Mouse (Mus musculus) E14TG2a.4 (cell line): ENCODE data around the gene Olfr1491.

Source experiments
- H3K27me3 ChIP-seq: 2 replicates; pipeline ENCODE4 v1.6.1; 2014; ENCODE audit warnings: low read length, control low read depth; ENCODE audit not compliant: insufficient read depth
- H3K36me3 ChIP-seq: 2 replicates; pipeline ENCODE4 v1.6.1; 2014; ENCODE audit warnings: low read length, control low read depth; ENCODE audit not compliant: insufficient read depth
- H3K4me1 ChIP-seq: replicated peaks from 2 replicates; pipeline ENCODE4 v1.6.1; 2014; ENCODE audit warnings: low read depth, low read length, control low read depth
- H3K4me3 ChIP-seq: replicated peaks from 2 replicates; pipeline ENCODE4 v1.5.1; 2014; ENCODE audit warnings: mild to moderate bottlenecking, low read length
- H3K9me3 ChIP-seq: 2 replicates; pipeline ENCODE4 v1.6.1; 2014; ENCODE audit warnings: low read length, control low read depth
- CTCF ChIP-seq: conservative IDR thresholded peaks from 2 replicates; pipeline ENCODE4 v1.5.1; 2014; ENCODE audit warnings: low read length
- NANOG ChIP-seq: IDR thresholded peaks from 2 replicates; pipeline ENCODE4 v1.6.1; 2014; ENCODE audit warnings: borderline replicate concordance, low read length, mixed read lengths
- POU5F1 ChIP-seq: IDR thresholded peaks from 2 replicates; pipeline ENCODE4 v1.6.1; 2014; ENCODE audit warnings: low read length, borderline replicate concordance

Olfr1491 gene

GRCm38 (mm10) chr19:13696968-13697367 lies at the start of gene Olfr1491:
Olfr1491 (plus strand) TSS chr19:13697268.
- no peaks in the 10 kb centered on the region for H3K36me3 ChIP-seq
- H3K4me1 ChIP-seq = no peaks in the 10 kb centered on the region
- no peak within 1 kb of the TSS for H3K4me3 ChIP-seq
- no peaks in the 10 kb centered on the region for H3K9me3 ChIP-seq
- TF ChIP-seq POU5F1 (no peak), NANOG (no peak), CTCF (no peak)
- no peaks in the 10 kb centered on the region for H3K27me3 ChIP-seq

DNA sequence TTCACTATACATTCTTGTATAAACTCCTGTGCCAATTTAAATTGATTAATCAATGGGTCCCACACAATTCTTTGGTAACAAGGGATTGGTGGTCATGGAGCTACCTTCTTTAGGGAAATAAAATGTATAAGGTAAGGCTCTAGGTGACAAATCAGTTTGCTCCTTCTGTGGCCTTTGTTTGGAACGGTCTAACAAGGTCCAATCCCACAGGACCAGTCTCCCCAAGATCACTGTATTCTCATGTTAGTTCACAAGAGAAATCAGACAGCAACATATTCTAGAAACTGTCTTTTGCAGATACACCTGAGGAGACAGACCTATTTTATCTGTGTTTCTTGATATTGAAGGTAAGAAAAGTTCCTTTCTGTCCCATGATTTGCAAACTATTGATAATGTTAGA lies 46.3 kb upstream of the Olfr1491 start, which contains the start of gene Olfr1490:
TSS of gene Olfr1490 (plus strand) at position 301 of the 400 bp plus-strand sequence.
- no peak for TF ChIP-seq NANOG
- no peak for TF ChIP-seq POU5F1
- TF ChIP-seq CTCF = no peak
- no peaks in the 10 kb centered on the region for H3K4me1 ChIP-seq
- H3K9me3 ChIP-seq = no peaks in the 10 kb centered on the region
- H3K36me3 ChIP-seq = no peaks in the 10 kb centered on the region
- no peaks in the 10 kb centered on the region for H3K27me3 ChIP-seq
- H3K4me3 ChIP-seq = no peak within 1 kb of the TSS

- Histone ChIP-seq H3K9me3 (no peaks in the 10 kb centered on the region), H3K27me3 (no peaks in the 10 kb centered on the region), H3K36me3 (no peaks in the 10 kb centered on the region), H3K4me3 (no peak within 1 kb of the TSS), H3K4me1 (no peaks in the 10 kb centered on the region)
- TF ChIP-seq CTCF (no peak), POU5F1 (no peak), NANOG (no peak)
These were observed 25.9 kb downstream of the Olfr1491 start, which contains the start of gene Olfr1493-ps1 for GRCm38 (mm10) chr19:13722978-13723377. Olfr1493-ps1 (plus strand) TSS chr19:13723278.

- no peaks in the 10 kb centered on the region for H3K9me3 ChIP-seq
- no peak for TF ChIP-seq POU5F1
- TF ChIP-seq CTCF = no peak
- no peak for TF ChIP-seq NANOG
- H3K4me1 ChIP-seq = no peaks in the 10 kb centered on the region
- H3K27me3 ChIP-seq = no peaks in the 10 kb centered on the region
- no peaks in the 10 kb centered on the region for H3K36me3 ChIP-seq
- H3K4me3 ChIP-seq = no peak within 1 kb of the TSS
These were observed 42.4 kb downstream of the Olfr1491 start, which contains the start of gene Olfr1494 for GRCm38 (mm10) chr19:13739428-13739827. Olfr1494 (plus strand) TSS chr19:13739728.

- TF ChIP-seq NANOG = no peak
- TF ChIP-seq CTCF = no peak
- TF ChIP-seq POU5F1 = no peak
- Histone ChIP-seq H3K27me3 (no peaks in the 10 kb centered on the region), H3K9me3 (no peaks in the 10 kb centered on the region), H3K4me1 (no peaks in the 10 kb centered on the region), H3K36me3 (no peaks in the 10 kb centered on the region), H3K4me3 (no peak overlapping the region)
These were observed 52.3 kb downstream of the Olfr1491 start for GRCm38 (mm10) chr19:13749366-13749765.
